Mouse (Mus musculus): ENCODE data around the gene Scrn1. TPM values are rescaled to one million over a fixed set of nuclear protein-coding genes. Genes with fewer than 3 reads are reported as not detected.

Gene Scrn1
- total and polyA plus RNA-seq, 2 experiments from 2014 or later: 113 to 127 TPM

- H3K36me3 ChIP-seq (ENCODE audit: insufficient read depth, low read length): no peaks in the 10 kb centered on the region
- H3K9ac ChIP-seq (replicated peaks; ENCODE audit: low read length, poor library complexity, severe bottlenecking): no peak overlapping the region
- H3K4me2 ChIP-seq (ENCODE audit: low read depth, low read length, poor library complexity, severe bottlenecking): no peak overlapping the region
- peak; percentile 76 for DNase-seq (ENCODE audit: low spot score)
- WGBS: 23% methylated on average over 2 of the region's 2 CpGs
- H3K4me3 ChIP-seq (ENCODE audit: low read depth, low read length): no peak overlapping the region
- no peaks in the 10 kb centered on the region for H3K27me3 ChIP-seq (ENCODE audit: insufficient read depth, low read length)
- no peaks in the 10 kb centered on the region for H3K4me1 ChIP-seq (ENCODE audit: insufficient read depth, low read length)
- H3K9me3 ChIP-seq (ENCODE audit: low read length): no peaks in the 10 kb centered on the region
- no peak for ATAC-seq (ENCODE audit: low FRiP score)
- no peak overlapping the region for H3K27ac ChIP-seq (ENCODE audit: low read depth, low read length)
- peak; percentile 84 for TF ChIP-seq CTCF (IDR thresholded peaks at IDR 0.05)
Measured at GRCm38 (mm10) chr6:54586175-54586574, 19.9 kb upstream of the Scrn1 start.

DNA sequence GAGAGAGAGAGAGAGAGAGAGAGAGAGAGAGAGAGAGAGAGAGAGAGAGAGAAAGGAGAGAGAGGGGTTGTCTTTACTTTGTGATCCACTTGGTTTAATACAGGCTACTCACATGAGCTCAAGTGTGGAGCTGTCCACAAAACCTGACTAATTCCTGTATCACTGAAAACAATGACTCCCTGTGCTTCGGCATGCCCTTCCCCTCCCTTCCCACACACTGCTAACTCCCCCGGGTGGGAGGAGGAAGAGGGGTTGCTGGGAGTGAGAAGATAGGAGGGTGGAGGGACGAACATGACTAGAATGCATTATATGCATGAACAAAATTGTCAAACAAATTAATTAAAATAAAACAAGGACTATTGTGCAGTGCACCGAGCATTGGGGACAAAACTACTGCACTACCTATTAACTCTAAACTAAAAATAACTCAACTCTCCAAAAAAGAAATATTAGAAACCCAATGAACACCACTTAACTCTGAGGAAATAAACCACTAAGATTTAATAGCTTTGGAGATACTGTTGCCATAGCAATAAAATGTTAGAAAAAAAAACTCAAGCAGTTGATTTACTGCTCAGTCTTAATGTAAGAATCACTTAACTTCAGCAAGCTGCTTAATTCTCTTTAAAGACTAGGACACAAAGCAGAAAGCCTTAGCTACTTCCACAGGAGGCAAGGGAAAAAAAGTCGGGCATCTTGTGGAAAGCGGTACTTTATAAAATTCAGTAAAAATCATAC, 7.1 kb upstream of the Scrn1 start:
- no peak overlapping the region for H3K4me2 ChIP-seq (ENCODE audit: low read depth, low read length, poor library complexity, severe bottlenecking)
- no peak for ATAC-seq (ENCODE audit: low FRiP score)
- no peak overlapping the region for H3K27ac ChIP-seq (ENCODE audit: low read depth, low read length)
- H3K36me3 ChIP-seq (ENCODE audit: insufficient read depth, low read length): no peaks in the 10 kb centered on the region
- no peak for TF ChIP-seq CTCF (IDR thresholded peaks at IDR 0.05)
- H3K4me3 ChIP-seq (ENCODE audit: low read depth, low read length): no peak overlapping the region
- 15% methylated on average over 6 of the region's 6 CpGs for WGBS
- no peaks in the 10 kb centered on the region for H3K4me1 ChIP-seq (ENCODE audit: insufficient read depth, low read length)
- H3K9ac ChIP-seq (replicated peaks; ENCODE audit: low read length, poor library complexity, severe bottlenecking): no peak overlapping the region
- no peak for DNase-seq (ENCODE audit: low spot score)
- no peaks in the 10 kb centered on the region for H3K9me3 ChIP-seq (ENCODE audit: low read length)
- no peaks in the 10 kb centered on the region for H3K27me3 ChIP-seq (ENCODE audit: insufficient read depth, low read length)

DNA sequence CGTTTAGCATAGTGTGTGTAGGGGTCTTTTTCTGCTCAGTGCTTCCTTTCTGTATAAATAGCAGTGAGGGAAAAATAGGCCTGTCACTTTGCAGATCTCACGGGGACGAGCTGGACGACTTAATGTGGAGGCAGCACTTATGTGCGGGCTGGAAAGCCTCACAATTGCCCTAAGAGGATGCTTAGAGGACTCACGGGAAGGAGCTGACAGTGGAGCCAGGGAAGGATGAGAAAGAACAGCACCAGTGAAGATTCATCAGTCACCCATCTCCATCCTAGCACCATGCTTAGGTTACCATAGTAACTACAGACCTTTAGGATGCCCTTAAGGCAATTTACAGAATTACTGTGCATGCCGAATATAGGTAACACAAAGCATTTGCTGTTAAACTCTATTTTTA, 3.5 kb upstream of the Scrn1 start:
- ATAC-seq (ENCODE audit: low FRiP score): no peak; the same call in 1 of the 2 replicates
- 14% methylated on average over 7 of the region's 7 CpGs for WGBS
- no peaks in the 10 kb centered on the region for H3K9me3 ChIP-seq (ENCODE audit: low read length)
- H3K4me2 ChIP-seq (ENCODE audit: low read depth, low read length, poor library complexity, severe bottlenecking): no peak overlapping the region
- no peaks in the 10 kb centered on the region for H3K4me1 ChIP-seq (ENCODE audit: insufficient read depth, low read length)
- no peak for DNase-seq (ENCODE audit: low spot score)
- H3K27me3 ChIP-seq (ENCODE audit: insufficient read depth, low read length): no peaks in the 10 kb centered on the region
- TF ChIP-seq CTCF (IDR thresholded peaks at IDR 0.05): no peak
- H3K27ac ChIP-seq (ENCODE audit: low read depth, low read length): no peak overlapping the region
- no peak overlapping the region for H3K9ac ChIP-seq (replicated peaks; ENCODE audit: low read length, poor library complexity, severe bottlenecking)
- no peaks in the 10 kb centered on the region for H3K36me3 ChIP-seq (ENCODE audit: insufficient read depth, low read length)
- no peak overlapping the region for H3K4me3 ChIP-seq (ENCODE audit: low read depth, low read length)

- H3K4me3 ChIP-seq (ENCODE audit: low read depth, low read length): peak overlapping the region; percentile 76
- peak overlapping the region; percentile 90 for H3K9ac ChIP-seq (replicated peaks; ENCODE audit: low read length, poor library complexity, severe bottlenecking)
- H3K27ac ChIP-seq (ENCODE audit: low read depth, low read length): peak overlapping the region; percentile 91
- no peaks in the 10 kb centered on the region for H3K9me3 ChIP-seq (ENCODE audit: low read length)
- TF ChIP-seq CTCF (IDR thresholded peaks at IDR 0.05): no peak
- 2% methylated on average over 6 of the region's 6 CpGs for WGBS
- no peaks in the 10 kb centered on the region for H3K27me3 ChIP-seq (ENCODE audit: insufficient read depth, low read length)
- H3K4me1 ChIP-seq (ENCODE audit: insufficient read depth, low read length): peaks cover 13% of the 10 kb centered on the region; the same call in 1 of the 2 replicates
- H3K4me2 ChIP-seq (ENCODE audit: low read depth, low read length, poor library complexity, severe bottlenecking): peak overlapping the region; percentile 72
- no peak; the same call in 1 of the 2 replicates for ATAC-seq (ENCODE audit: low FRiP score)
- no peaks in the 10 kb centered on the region for H3K36me3 ChIP-seq (ENCODE audit: insufficient read depth, low read length)
- DNase-seq (ENCODE audit: low spot score): no peak
Measured at GRCm38 (mm10) chr6:54566546-54566919, 244 bp upstream of the Scrn1 start.

GRCm38 (mm10) chr6:54565012-54565411, 1.3 kb downstream of the Scrn1 start:
- peak overlapping the region; percentile 72 for H3K4me2 ChIP-seq (ENCODE audit: low read depth, low read length, poor library complexity, severe bottlenecking)
- peak; percentile 77 for DNase-seq (ENCODE audit: low spot score)
- peaks cover 13% of the 10 kb centered on the region; the same call in 1 of the 2 replicates for H3K4me1 ChIP-seq (ENCODE audit: insufficient read depth, low read length)
- ATAC-seq (ENCODE audit: low FRiP score): 0 out of 2 replicates have a peak, but pooled peaks have one; percentile 35
- TF ChIP-seq CTCF (IDR thresholded peaks at IDR 0.05): no peak
- peak overlapping the region; percentile 76 for H3K4me3 ChIP-seq (ENCODE audit: low read depth, low read length)
- H3K9ac ChIP-seq (replicated peaks; ENCODE audit: low read length, poor library complexity, severe bottlenecking): peak overlapping the region; percentile 90
- no peaks in the 10 kb centered on the region for H3K27me3 ChIP-seq (ENCODE audit: insufficient read depth, low read length)
- peak overlapping the region; percentile 91 for H3K27ac ChIP-seq (ENCODE audit: low read depth, low read length)
- no peaks in the 10 kb centered on the region for H3K9me3 ChIP-seq (ENCODE audit: low read length)
- no peaks in the 10 kb centered on the region for H3K36me3 ChIP-seq (ENCODE audit: insufficient read depth, low read length)
- WGBS: 6% methylated on average over 3 of the region's 3 CpGs

DNA sequence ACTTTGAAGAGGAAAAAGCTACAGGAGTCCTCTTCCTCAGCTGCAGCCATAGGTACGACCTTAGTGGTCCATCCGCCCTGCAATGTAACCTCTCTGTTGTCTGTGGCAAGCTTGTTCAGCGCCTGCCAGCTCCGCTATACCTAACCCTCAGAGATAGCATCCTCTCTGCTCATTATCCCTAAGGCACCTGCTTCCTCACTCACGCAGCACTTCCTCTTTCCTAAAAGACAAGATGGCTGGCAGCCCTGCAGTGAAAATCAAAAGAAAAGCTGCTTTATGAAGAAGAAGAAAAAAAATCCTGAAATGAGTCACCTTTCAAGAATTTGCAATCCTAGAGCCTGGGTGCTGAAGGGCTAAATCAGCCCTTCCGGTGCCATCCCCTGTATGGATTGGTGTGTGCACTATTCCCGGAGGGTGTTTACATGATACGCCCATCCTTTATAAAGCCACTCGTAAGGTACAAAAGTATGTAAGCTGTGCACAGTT, 1.7 kb downstream of the Scrn1 start:
- WGBS: 21% methylated on average over 9 of the region's 9 CpGs
- TF ChIP-seq CTCF (IDR thresholded peaks at IDR 0.05): no peak
- Histone ChIP-seq H3K27me3 (ENCODE audit: insufficient read depth, low read length) (no peaks in the 10 kb centered on the region), H3K4me3 (ENCODE audit: low read depth, low read length) (peak overlapping the region; percentile 76), H3K9ac (replicated peaks; ENCODE audit: low read length, poor library complexity, severe bottlenecking) (peak overlapping the region; percentile 90), H3K4me1 (ENCODE audit: insufficient read depth, low read length) (peaks cover 13% of the 10 kb centered on the region; the same call in 1 of the 2 replicates), H3K36me3 (ENCODE audit: insufficient read depth, low read length) (no peaks in the 10 kb centered on the region), H3K27ac (ENCODE audit: low read depth, low read length) (peak overlapping the region; percentile 91), H3K9me3 (ENCODE audit: low read length) (no peaks in the 10 kb centered on the region), H3K4me2 (ENCODE audit: low read depth, low read length, poor library complexity, severe bottlenecking) (peak overlapping the region; percentile 72)
- no peak for DNase-seq (ENCODE audit: low spot score)
- ATAC-seq (ENCODE audit: low FRiP score): no peak
